ENCODE assay signal across 9 mouse cellular contexts in the genomic region with DNA sequence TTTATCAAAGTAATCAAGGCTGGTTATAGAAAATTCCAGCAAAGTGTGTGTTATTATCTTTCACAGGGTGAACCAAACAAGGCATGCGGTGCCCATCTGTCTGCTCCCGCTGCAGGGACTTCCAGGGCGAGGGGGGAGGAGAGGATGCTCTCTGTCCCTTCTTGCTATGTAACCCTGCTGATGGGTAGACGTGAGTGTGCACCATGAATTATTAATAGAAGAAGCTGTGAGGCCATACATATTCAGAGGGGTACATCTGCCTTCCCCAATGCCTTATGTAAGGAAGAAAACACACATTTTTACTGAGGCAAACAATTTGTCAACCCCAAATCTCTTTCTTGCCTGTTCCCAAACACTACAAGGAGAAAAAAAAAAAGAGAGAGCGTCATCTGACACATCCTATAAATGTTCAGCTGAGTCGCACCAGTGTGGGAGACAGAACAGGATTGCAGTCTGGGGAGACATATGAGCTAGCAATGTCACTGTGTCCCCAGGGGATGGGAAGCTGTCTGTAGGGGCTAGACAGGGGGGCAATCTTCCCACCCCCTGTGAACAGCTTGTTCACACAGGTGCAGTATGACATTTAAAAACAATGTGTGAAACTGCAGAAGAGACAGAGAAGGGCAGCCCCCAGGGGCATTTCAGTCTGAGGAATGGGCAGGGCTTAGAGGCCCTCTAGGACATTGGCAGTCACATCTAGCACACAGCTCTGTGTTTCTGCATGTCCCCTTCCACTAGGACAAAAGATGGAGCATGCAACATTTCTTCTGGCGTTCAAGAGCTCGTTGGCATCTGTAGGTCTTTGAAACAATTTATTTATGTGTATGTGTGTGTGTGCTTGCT. TPM values are rescaled to one million over a fixed set of nuclear protein-coding genes. Genes with fewer than 3 reads are reported as not detected.
DNase-seq lines count a peak whose midpoint lies in the region; ATAC-seq and TF ChIP-seq lines count a peak whose summit lies in the region.
"Had no signal": no experiment of that assay in that cellular context is flagged by ENCODE, and none has a peak within 500 bp of the region (broad histone marks: within the 10 kb centered on the region; RNA-seq: fewer than 3 reads in every experiment).

No protein-coding gene starts in this region.

- TF ChIP-seq CTCF in gastrocnemius, adult 2 months (IDR thresholded peaks at IDR 0.05), result no peak

- no peaks in the 10 kb centered on the region for H3K9me3 ChIP-seq in midbrain, embryonic 11.5 days (ENCODE audit: control insufficient read depth, low read length)
- no peaks in the 10 kb centered on the region for H3K9me3 ChIP-seq in midbrain, embryonic 10.5 days (replicated peaks)
- no peaks in the 10 kb centered on the region for H3K9me3 ChIP-seq in hindbrain, embryonic 15.5 days

- H3K4me2 ChIP-seq in midbrain, embryonic 11.5 days, result no peak overlapping the region
- no peak overlapping the region for H3K4me2 ChIP-seq in hindbrain, embryonic 15.5 days

- DNase-seq in midbrain, embryonic 11.5 days (ENCODE audit: low spot score, missing footprints), result no peak
- DNase-seq in midbrain, embryonic 10.5 days (ENCODE audit: low spot score), result no peak
- DNase-seq in left cerebral cortex, postnatal 4 days, result peak; percentile 53
- peak; percentile 82 for DNase-seq in telencephalon, adult 2 months (ENCODE audit: low read depth, low spot score)
- DNase-seq in gastrocnemius, adult 2 months, result no peak
- no peak for DNase-seq in spleen, adult 18-20 months
- DNase-seq in gastrocnemius, postnatal 25 days, result no peak
- DNase-seq: kidney, adult 18-20 months had no signal

- H3K27me3 ChIP-seq in midbrain, embryonic 11.5 days (ENCODE audit: control insufficient read depth, insufficient read depth, low read length), result no peaks in the 10 kb centered on the region
- H3K27me3 ChIP-seq in midbrain, embryonic 10.5 days (ENCODE audit: low read depth, poor library complexity, severe bottlenecking), result no peaks in the 10 kb centered on the region
- no peaks in the 10 kb centered on the region for H3K27me3 ChIP-seq in hindbrain, embryonic 15.5 days

- H3K4me3 ChIP-seq in midbrain, embryonic 11.5 days (ENCODE audit: low read depth, low read length), result no peak overlapping the region
- no peak overlapping the region for H3K4me3 ChIP-seq in midbrain, embryonic 10.5 days
- H3K4me3 ChIP-seq in hindbrain, embryonic 15.5 days, result no peak overlapping the region
- no peak overlapping the region for H3K4me3 ChIP-seq in gastrocnemius, adult 2 months

- H3K4me1 ChIP-seq in midbrain, embryonic 11.5 days (ENCODE audit: control insufficient read depth, insufficient read depth, low read length), result peaks cover 4% of the 10 kb centered on the region
- peaks cover 8% of the 10 kb centered on the region; the same call in 1 of the 2 replicates for H3K4me1 ChIP-seq in midbrain, embryonic 10.5 days
- H3K4me1 ChIP-seq in hindbrain, embryonic 15.5 days (replicated peaks), result peaks cover 11% of the 10 kb centered on the region

- no peaks in the 10 kb centered on the region for H3K36me3 ChIP-seq in midbrain, embryonic 11.5 days (ENCODE audit: control insufficient read depth, insufficient read depth, low read length)
- H3K36me3 ChIP-seq in midbrain, embryonic 10.5 days, result no peaks in the 10 kb centered on the region
- H3K36me3 ChIP-seq in hindbrain, embryonic 15.5 days, result no peaks in the 10 kb centered on the region

- H3K27ac ChIP-seq in midbrain, embryonic 11.5 days (ENCODE audit: low read depth, low read length), result no peak overlapping the region; the same call in 1 of the 2 replicates
- H3K27ac ChIP-seq in midbrain, embryonic 10.5 days (replicated peaks), result no peak overlapping the region
- peak overlapping the region; percentile 66 for H3K27ac ChIP-seq in hindbrain, embryonic 15.5 days (replicated peaks)
- no peak overlapping the region for H3K27ac ChIP-seq in gastrocnemius, adult 2 months

- H3K9ac ChIP-seq in midbrain, embryonic 11.5 days (ENCODE audit: low read length), result no peak overlapping the region
- no peak overlapping the region for H3K9ac ChIP-seq in hindbrain, embryonic 15.5 days

- peak; percentile 85 for ATAC-seq in midbrain, embryonic 11.5 days (ENCODE audit: low FRiP score)
- ATAC-seq in hindbrain, embryonic 15.5 days (ENCODE audit: low FRiP score, low read depth), result peak; percentile 91

- intact Hi-C loops in left cerebral cortex, postnatal 4 days (cut with DNase I), result loop anchor here (1.0 kb wide), 1 partner anchor 11 kb away; no protein-coding TSS in a partner anchor
- intact Hi-C loops in gastrocnemius, adult 2 months (cut with DNase I), result no loop called here

- 66% methylated on average over 8 of the region's 8 CpGs for WGBS in midbrain, embryonic 11.5 days
- whole genome bisulfite sequencing in midbrain, embryonic 10.5 days, result 69% methylated on average over 8 of the region's 8 CpGs
- WGBS in hindbrain, embryonic 15.5 days, result 20% methylated on average over 8 of the region's 8 CpGs

RNA-seq across cellular contexts. Expression of a gene that starts 31.5 kb away (rescaled TPM):
- 0.04 TPM in 1 of 2 replicates, not detected in the other for polyA plus RNA-seq in midbrain, embryonic 11.5 days (2014; fragmentation: Nextera tagmentation; extraction: Ambion mirVana)
- 0.02 TPM in 1 of 2 replicates, not detected in the other for polyA plus RNA-seq in midbrain, embryonic 10.5 days (2016; fragmentation: Nextera tagmentation; extraction: Ambion mirVana)
- 1.5 and 1.6 TPM in 2 replicates for polyA plus RNA-seq in hindbrain, embryonic 15.5 days (2015; fragmentation: Nextera tagmentation; extraction: Ambion mirVana)
- 10 to 100 TPM in 1 of 2 experiments, 1 to 10 TPM in 1; 8.9 to 10.9 TPM for total RNA-seq in left cerebral cortex, postnatal 4 days (2021)
- total RNA-seq in gastrocnemius, adult 2 months (2021), result not detected
- not detected for total RNA-seq in gastrocnemius, postnatal 25 days (2021)

Comparison
In these comparisons a context has a peak if more than half of its experiments do, and no peak if none do; other contexts are left out.
1. DNase-seq: peak in left cerebral cortex, postnatal 4 days (single experiment) and telencephalon, adult 2 months (single experiment); none in midbrain, embryonic 11.5 days (single experiment), midbrain, embryonic 10.5 days (single experiment), gastrocnemius, adult 2 months (single experiment), spleen, adult 18-20 months (0 of 2) and gastrocnemius, postnatal 25 days (single experiment).
2. RNA of a gene that starts 31.5 kb away (total RNA-seq): 8.9 to 10.9 TPM in left cerebral cortex, postnatal 4 days; not detected in gastrocnemius, adult 2 months and not detected in gastrocnemius, postnatal 25 days; every median in the first group is over 4 times any median in the second.